Mouse (Mus musculus) cerebellum, adult 9-10 months (tissue): Measurements from ENCODE around the gene Gna12.
A peak's percentile ranks its signal among the peaks of the same experiment; 100 is the strongest.

Source experiments
- DNase-seq: peaks from one replicate; pipeline ENCODE4 v3.0.0; 2022

Gna12 gene

GRCm38 (mm10) chr5:140792233-140792632 lies 38.0 kb downstream of the Gna12 start:
- DNase-seq: no peak

GRCm38 (mm10) chr5:140790937-140791877 lies 39.0 kb downstream of the Gna12 start:
- peak; percentile 64 for DNase-seq

GRCm38 (mm10) chr5:140790392-140790791 lies 39.8 kb downstream of the Gna12 start:
- DNase-seq: no peak

- no peak for DNase-seq
Measured at GRCm38 (mm10) chr5:140789561-140789960, 40.7 kb downstream of the Gna12 start.

GRCm38 (mm10) chr5:140785240-140785872 lies 44.9 kb downstream of the Gna12 start:
- no peak for DNase-seq

GRCm38 (mm10) chr5:140784288-140784687 lies 45.9 kb downstream of the Gna12 start:
- no peak for DNase-seq

- DNase-seq: no peak
Measured at GRCm38 (mm10) chr5:140783577-140783976, 46.7 kb downstream of the Gna12 start.

- no peak for DNase-seq
Measured at GRCm38 (mm10) chr5:140781886-140782572, 48.2 kb downstream of the Gna12 start.

GRCm38 (mm10) chr5:140781122-140781521 lies 49.1 kb downstream of the Gna12 start:
- no peak for DNase-seq

- no peak for DNase-seq
Measured at GRCm38 (mm10) chr5:140776968-140777367, 53.3 kb downstream of the Gna12 start.

GRCm38 (mm10) chr5:140775111-140775510 lies 55.1 kb downstream of the Gna12 start:
- DNase-seq: no peak

- no peak for DNase-seq
Measured at GRCm38 (mm10) chr5:140772158-140772557, 58.1 kb downstream of the Gna12 start.

- no peak for DNase-seq
Measured at GRCm38 (mm10) chr5:140771612-140772011, 58.6 kb downstream of the Gna12 start.

- DNase-seq: peak; percentile 81
Measured at GRCm38 (mm10) chr5:140768333-140768732, 61.9 kb downstream of the Gna12 start.

GRCm38 (mm10) chr5:140767704-140768141 lies 62.5 kb downstream of the Gna12 start:
- peak; percentile 48 for DNase-seq

- DNase-seq: no peak
Measured at GRCm38 (mm10) chr5:140766566-140766965, 63.7 kb downstream of the Gna12 start.

GRCm38 (mm10) chr5:140764921-140765613 lies 65.2 kb downstream of the Gna12 start:
- DNase-seq: no peak

GRCm38 (mm10) chr5:140762540-140762939 lies 67.7 kb downstream of the Gna12 start:
- no peak for DNase-seq

GRCm38 (mm10) chr5:140758864-140759263 lies 71.4 kb downstream of the Gna12 start:
- DNase-seq: no peak

GRCm38 (mm10) chr5:140753223-140753622 lies 77.0 kb downstream of the Gna12 start:
- DNase-seq: no peak

GRCm38 (mm10) chr5:140752639-140753038 lies 77.6 kb downstream of the Gna12 start:
- DNase-seq: no peak

- DNase-seq: no peak
Measured at GRCm38 (mm10) chr5:140752041-140752440, 78.2 kb downstream of the Gna12 start.

- peak; percentile 31 for DNase-seq
Measured at GRCm38 (mm10) chr5:140750925-140751324, 79.3 kb downstream of the Gna12 start.
